Mouse (Mus musculus) erythroblast, embryonic 14.5 days (primary cell): ENCODE data around the gene Snph. TPM values are rescaled to one million over a fixed set of nuclear protein-coding genes. Genes with fewer than 3 reads are reported as not detected.

Experiments
- H3K27me3 ChIP-seq: 2 replicates; pipeline ENCODE4 v1.6.1; 2012; ENCODE audit warnings: inconsistent platforms; ENCODE audit not compliant: control insufficient read depth
- H3K36me3 ChIP-seq: 2 replicates; pipeline ENCODE4 v1.6.1; 2012; ENCODE audit warnings: mild to moderate bottlenecking, inconsistent platforms; ENCODE audit not compliant: control insufficient read depth
- H3K4me1 ChIP-seq: 2 replicates; pipeline ENCODE4 v1.6.1; 2012; ENCODE audit warnings: inconsistent platforms; ENCODE audit not compliant: control insufficient read depth
- H3K4me3 ChIP-seq: replicated peaks from 2 replicates; pipeline ENCODE3; 2012; ENCODE audit warnings: moderate library complexity, mild to moderate bottlenecking, inconsistent platforms
- H3K9me3 ChIP-seq: 2 replicates; pipeline ENCODE4 v1.6.1; 2012; ENCODE audit warnings: low read length, inconsistent platforms, mixed read lengths; ENCODE audit not compliant: control insufficient read depth
- GATA1 ChIP-seq: IDR thresholded peaks from 2 replicates; pipeline ENCODE4 v1.6.1; 2012; ENCODE audit warnings: low read length, inconsistent platforms, mixed read lengths
- TAL1 ChIP-seq: IDR thresholded peaks from 3 replicates; pipeline ENCODE4 v1.6.1; 2012; ENCODE audit warnings: low read length, inconsistent platforms, mixed read lengths
- polyA plus RNA-seq: library from polyadenylated mRNA; stranded (reverse); fragments of >175 nt; gene quantifications from 2 replicates; pipeline ENCODE4 v1.2.3, GENCODE M21; 2012

Gene Snph
- polyA plus RNA-seq, 1 experiment, result not detected

DNA sequence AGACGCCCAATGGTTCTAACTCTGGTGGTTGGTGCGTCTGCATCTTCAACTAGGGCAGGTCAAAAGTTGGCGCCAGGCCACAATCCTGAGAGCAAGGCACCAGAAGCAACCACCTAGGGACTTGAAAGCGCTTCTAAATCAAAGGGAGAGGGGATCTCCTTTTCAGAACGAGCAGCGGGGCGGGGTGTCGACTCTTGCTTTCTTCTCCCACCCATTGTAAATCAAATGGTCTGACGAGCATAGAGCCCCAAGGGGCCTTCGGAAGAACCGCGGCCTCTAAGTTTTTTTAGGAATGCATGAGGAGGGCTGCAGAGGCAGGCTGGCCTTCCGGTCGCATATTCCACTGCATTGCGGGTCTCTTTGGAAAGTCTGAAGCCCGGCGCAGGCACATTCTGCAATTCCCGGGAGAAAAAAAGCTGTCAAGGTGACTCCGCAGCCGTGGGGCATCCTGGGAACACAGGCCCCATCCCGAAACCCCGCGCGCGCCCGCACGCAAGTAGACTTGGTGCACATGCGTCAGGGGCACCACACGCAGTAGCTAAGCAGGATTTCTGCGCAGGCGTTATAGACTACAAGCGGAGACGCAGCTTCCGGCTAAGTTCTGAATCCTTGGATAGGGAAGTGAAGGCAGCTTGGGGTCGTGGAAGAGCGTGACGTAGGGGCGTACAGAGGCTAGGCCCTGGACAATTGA lies 56.5 kb downstream of the Snph start:
- Histone ChIP-seq H3K4me3 (peak overlapping the region; percentile 53), H3K36me3 (no peaks in the 10 kb centered on the region), H3K27me3 (peaks cover 18% of the 10 kb centered on the region)

GRCm38 (mm10) chr2:151575119-151575698 lies 57.2 kb downstream of the Snph start:
- no peak for TF ChIP-seq TAL1
- TF ChIP-seq GATA1, result no peak
- H3K27me3 ChIP-seq, result peaks cover 18% of the 10 kb centered on the region
- no peak overlapping the region for H3K4me3 ChIP-seq
- H3K36me3 ChIP-seq, result no peaks in the 10 kb centered on the region
- H3K4me1 ChIP-seq, result peaks cover 7% of the 10 kb centered on the region
- no peaks in the 10 kb centered on the region for H3K9me3 ChIP-seq

More for the DNA sequence above, 56.5 kb downstream of the Snph start:
- no peaks in the 10 kb centered on the region for H3K9me3 ChIP-seq
- H3K4me1 ChIP-seq, result peaks cover 7% of the 10 kb centered on the region
- TF ChIP-seq GATA1 (no peak), TAL1 (no peak)

- H3K27me3 ChIP-seq, result peaks cover 18% of the 10 kb centered on the region
- TF ChIP-seq TAL1 (no peak), GATA1 (no peak)
- H3K9me3 ChIP-seq, result no peaks in the 10 kb centered on the region
- H3K36me3 ChIP-seq, result no peaks in the 10 kb centered on the region
- H3K4me3 ChIP-seq, result no peak overlapping the region
- peaks cover 7% of the 10 kb centered on the region for H3K4me1 ChIP-seq
Observed at GRCm38 (mm10) chr2:151574607-151575006, 57.8 kb downstream of the Snph start.

GRCm38 (mm10) chr2:151573667-151574066 lies 58.7 kb downstream of the Snph start:
- H3K27me3 ChIP-seq, result peaks cover 18% of the 10 kb centered on the region

DNA sequence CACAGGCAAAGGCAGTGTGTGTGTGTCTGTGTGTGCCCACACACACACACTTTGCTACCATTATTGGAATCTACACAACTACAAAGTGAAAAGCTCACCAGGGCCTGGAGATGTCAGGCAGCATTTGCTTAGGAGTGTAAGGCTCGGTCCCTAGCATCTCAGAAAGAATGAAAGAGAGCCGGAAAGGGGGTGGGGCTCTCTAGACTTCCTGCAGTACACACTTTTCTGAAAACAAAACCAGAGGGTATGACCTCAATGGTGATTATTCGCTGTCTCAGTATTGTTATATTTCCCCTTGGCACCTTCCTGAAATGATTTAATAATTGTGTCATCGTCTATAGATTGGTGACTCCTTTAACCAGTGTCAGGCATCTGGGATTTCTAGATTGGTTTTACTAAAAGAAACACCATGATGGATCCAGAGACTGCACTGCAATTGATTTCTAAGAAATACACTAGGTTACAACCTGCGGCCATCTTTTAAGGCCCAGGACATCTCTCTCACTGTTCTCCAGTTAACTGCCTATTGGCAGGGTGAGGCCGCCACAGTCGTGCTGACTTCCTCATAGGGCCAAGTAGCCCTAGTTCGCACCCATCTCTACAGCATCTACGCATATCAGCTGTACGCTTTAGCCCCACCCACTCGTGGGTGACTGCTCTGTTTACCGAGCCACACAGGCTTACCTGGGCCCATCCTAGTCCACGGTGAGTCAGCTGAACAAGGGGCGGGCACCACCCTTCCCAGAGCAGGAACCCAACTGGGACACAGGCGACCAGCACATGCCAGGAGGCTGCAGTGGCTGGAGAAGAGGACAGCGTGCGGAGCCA lies 60.3 kb downstream of the Snph start, which contains the start of gene Sdcbp2:
Gene Sdcbp2 (plus strand): TSS at position 750 of the 828 bp plus-strand sequence.
- Histone ChIP-seq H3K27me3 (peaks cover 15% of the 10 kb centered on the region), H3K4me1 (peaks cover 7% of the 10 kb centered on the region), H3K9me3 (no peaks in the 10 kb centered on the region), H3K36me3 (no peaks in the 10 kb centered on the region), H3K4me3 (no peak within 1 kb of the TSS)
- TF ChIP-seq TAL1 (no peak), GATA1 (no peak)

More at GRCm38 (mm10) chr2:151573667-151574066, 58.7 kb downstream of the Snph start:
- no peak for TF ChIP-seq GATA1
- TF ChIP-seq TAL1, result no peak
- no peaks in the 10 kb centered on the region for H3K9me3 ChIP-seq
- H3K4me1 ChIP-seq, result peaks cover 7% of the 10 kb centered on the region
- no peak overlapping the region for H3K4me3 ChIP-seq
- H3K36me3 ChIP-seq, result no peaks in the 10 kb centered on the region

GRCm38 (mm10) chr2:151569452-151569851 lies 62.9 kb downstream of the Snph start:
- no peak overlapping the region for H3K4me3 ChIP-seq
- no peaks in the 10 kb centered on the region for H3K27me3 ChIP-seq
- H3K4me1 ChIP-seq, result no peaks in the 10 kb centered on the region
- no peaks in the 10 kb centered on the region for H3K36me3 ChIP-seq
- H3K9me3 ChIP-seq, result no peaks in the 10 kb centered on the region
- TF ChIP-seq TAL1 (no peak), GATA1 (no peak)

DNA sequence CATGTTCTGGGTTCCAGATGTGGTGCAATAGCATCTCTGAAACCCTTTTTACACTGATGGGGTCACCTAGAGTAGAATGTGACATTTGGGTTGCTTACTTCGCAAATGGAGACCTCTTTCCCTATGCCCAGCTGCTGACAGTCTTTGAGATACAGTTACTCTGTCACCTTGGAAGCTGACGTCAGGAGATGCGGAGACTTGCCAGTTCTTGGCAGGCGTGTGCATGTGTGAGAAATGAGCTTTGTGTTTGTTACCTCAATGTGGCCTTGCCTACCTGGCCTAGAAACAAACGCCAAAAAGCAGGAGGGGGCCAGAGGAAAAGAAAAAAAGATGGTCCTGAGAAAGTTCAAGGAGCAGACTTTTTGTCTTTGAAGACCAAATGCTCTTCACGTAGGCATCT lies 65.5 kb downstream of the Snph start:
- Histone ChIP-seq H3K27me3 (no peaks in the 10 kb centered on the region), H3K4me3 (no peak overlapping the region)
- TF ChIP-seq TAL1, result no peak
- TF ChIP-seq GATA1, result no peak

GRCm38 (mm10) chr2:151564986-151565385 lies 67.4 kb downstream of the Snph start:
- H3K4me1 ChIP-seq, result no peaks in the 10 kb centered on the region
- peaks cover 17% of the 10 kb centered on the region for H3K36me3 ChIP-seq
- H3K4me3 ChIP-seq, result no peak overlapping the region
- H3K9me3 ChIP-seq, result no peaks in the 10 kb centered on the region
- no peaks in the 10 kb centered on the region for H3K27me3 ChIP-seq
- no peak for TF ChIP-seq TAL1
- TF ChIP-seq GATA1, result no peak

More for the DNA sequence above, 65.5 kb downstream of the Snph start:
- H3K4me1 ChIP-seq, result no peaks in the 10 kb centered on the region
- H3K9me3 ChIP-seq, result no peaks in the 10 kb centered on the region
- H3K36me3 ChIP-seq, result peaks cover 6% of the 10 kb centered on the region

- peaks cover 26% of the 10 kb centered on the region for H3K36me3 ChIP-seq
- no peaks in the 10 kb centered on the region for H3K4me1 ChIP-seq
- no peak overlapping the region for H3K4me3 ChIP-seq
- no peaks in the 10 kb centered on the region for H3K9me3 ChIP-seq
- no peak for TF ChIP-seq GATA1
- TF ChIP-seq TAL1, result no peak
- H3K27me3 ChIP-seq, result no peaks in the 10 kb centered on the region
Observed at GRCm38 (mm10) chr2:151564006-151564405, 68.4 kb downstream of the Snph start.
